Mouse (Mus musculus) small intestine, adult 2 months (tissue): ENCODE measurements at regions not wholly inside any gene's neighbourhood (a gene's known extent, or its start where the extent isn't known, plus 50 kb on each side); places are given as distances from the start of the nearest gene placed in this dataset.

Experiments used
- CTCF ChIP-seq: fragments of 200-500 bp; IDR thresholded peaks from 2 replicates; pipeline ENCODE4 v1.5.1; 2012; ENCODE audit warnings: low read depth, mild to moderate bottlenecking, control low read depth, inconsistent platforms, low read length, moderate library complexity, mixed read lengths; ENCODE audit not compliant: insufficient replicate concordance, insufficient read length; ENCODE audit errors: extremely low read depth
- POLR2A ChIP-seq: fragments of 200-500 bp; IDR thresholded peaks from 2 replicates; pipeline ENCODE4 v1.6.1; 2012; ENCODE audit warnings: low read depth, mild to moderate bottlenecking, control low read depth, inconsistent platforms, low read length, moderate library complexity

DNA sequence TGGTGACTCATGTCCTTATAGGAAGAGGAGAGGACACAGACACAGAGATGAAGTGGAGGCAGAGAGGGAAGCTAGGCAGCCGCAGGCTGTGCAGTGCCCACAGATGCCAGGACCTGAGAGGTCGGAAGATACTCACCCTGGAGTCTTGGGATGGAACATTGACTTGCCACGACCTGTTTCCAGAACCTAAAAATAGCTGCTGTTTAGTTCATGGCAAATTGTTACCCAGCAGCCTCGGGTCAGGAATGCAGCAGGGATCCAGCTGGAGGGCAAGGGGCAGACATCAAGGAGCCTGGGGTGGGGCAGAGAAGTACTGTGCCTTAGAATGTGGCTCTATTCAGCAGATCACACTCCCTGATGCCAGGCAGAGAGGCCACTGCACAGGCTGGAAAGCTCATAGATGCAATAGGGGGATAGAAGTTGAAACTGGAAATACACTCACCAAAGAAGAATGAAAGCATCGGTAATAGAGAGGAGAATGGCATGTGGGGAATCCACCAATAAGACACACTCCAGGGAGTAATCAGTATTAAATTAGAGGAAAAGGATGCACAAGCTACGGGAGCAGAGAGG is 75.1 kb upstream of the Hdac4 start:
- TF ChIP-seq POLR2A (no peak), CTCF (no peak)
